Mouse (Mus musculus) CD4-positive helper T cell, adult 2 months (primary cell): ENCODE results near the gene Dnmt3a.
A peak's percentile ranks its signal among the peaks of the same experiment; 100 is the strongest.

Source experiments
- DNase-seq: peaks from one replicate; pipeline ENCODE4 v3.0.0-alpha.2; 2012; ENCODE audit warnings: low read depth, missing footprints, low spot score

The Dnmt3a gene

GRCm38 (mm10) chr12:3877376-3877775 lies 71.6 kb downstream of the Dnmt3a start:
- DNase-seq, result no peak

DNA sequence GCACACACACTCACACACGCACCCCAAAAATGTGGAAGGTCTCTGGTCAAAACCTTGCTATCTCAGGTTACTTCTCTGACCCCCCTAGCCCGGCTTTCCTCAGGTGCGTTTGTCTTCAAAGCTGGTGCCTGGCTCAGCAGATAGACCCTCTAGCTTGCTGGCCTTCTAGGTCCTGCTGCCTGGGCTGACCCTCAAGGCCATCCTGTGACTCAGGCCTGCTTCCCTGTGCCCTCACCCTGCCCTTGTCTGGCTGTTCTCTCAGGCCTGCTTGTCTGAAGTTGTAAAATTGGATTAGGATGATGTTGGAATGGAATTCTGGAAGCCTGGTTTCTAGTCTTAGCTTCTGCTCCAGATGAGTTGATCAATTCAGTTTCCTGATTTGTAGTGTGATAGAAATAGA lies 75.7 kb downstream of the Dnmt3a start:
- DNase-seq, result no peak

GRCm38 (mm10) chr12:3884892-3885493 lies 79.2 kb downstream of the Dnmt3a start:
- no peak for DNase-seq

DNA sequence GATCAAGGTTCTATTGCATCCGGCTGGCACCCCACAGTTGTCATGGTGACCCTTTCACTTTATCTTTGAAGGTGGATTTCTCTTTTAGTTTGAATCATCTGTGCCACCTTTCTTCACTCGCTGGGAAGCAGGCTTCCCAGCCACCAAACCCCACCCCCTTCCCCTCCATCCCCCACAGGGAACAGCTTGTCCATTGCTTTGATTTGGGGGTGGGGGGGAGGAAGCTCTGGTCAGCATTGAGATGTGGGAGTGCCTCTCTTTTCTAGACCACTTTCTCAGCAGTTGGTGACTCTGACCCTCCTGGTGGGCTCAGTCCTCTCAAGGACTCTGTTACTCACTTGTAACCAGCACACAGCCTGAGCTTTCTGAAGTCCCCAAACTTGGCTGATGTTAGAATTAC lies 80.8 kb downstream of the Dnmt3a start:
- no peak for DNase-seq

- DNase-seq, result no peak
Measured at GRCm38 (mm10) chr12:3887515-3888325, 81.9 kb downstream of the Dnmt3a start.

DNA sequence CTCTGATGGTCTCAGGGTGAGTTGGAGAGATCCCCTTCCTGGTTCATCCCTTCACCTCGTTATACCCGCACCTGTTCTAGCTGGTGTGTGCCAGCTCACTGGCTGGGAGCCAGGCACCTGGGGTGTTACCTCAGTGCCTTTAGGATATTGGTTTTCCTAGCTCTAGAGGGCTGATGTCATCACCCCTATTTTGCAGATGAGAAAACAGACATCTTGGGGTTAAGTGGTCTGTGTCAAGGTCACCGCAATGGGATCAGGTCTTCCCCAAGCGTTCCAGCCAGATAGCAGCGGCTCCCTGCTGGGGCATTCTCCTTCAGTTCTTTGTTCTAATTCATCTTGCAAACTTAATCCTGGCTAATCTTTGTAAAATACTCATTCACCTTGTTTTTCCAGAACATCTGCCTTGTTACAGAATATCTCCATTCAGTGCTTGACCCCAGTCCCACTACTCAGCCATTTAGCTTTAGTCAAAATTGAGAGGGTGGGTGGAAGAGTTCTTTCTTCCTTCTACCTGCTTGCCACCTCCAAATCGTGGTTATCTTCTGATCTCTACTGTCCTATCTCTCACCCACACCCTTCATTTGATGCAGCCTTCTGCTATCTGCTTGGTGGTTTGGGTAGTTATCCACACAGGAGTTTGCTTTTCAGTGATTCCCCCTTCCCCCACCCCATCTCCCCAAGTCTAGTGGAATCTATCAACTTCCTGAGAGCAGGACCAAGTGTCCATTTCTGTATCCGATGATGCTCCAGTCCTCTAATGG lies 84.2 kb downstream of the Dnmt3a start:
- peak; percentile 33 for DNase-seq

GRCm38 (mm10) chr12:3890753-3891751 lies 85.2 kb downstream of the Dnmt3a start:
- DNase-seq, result peak; percentile 80

DNA sequence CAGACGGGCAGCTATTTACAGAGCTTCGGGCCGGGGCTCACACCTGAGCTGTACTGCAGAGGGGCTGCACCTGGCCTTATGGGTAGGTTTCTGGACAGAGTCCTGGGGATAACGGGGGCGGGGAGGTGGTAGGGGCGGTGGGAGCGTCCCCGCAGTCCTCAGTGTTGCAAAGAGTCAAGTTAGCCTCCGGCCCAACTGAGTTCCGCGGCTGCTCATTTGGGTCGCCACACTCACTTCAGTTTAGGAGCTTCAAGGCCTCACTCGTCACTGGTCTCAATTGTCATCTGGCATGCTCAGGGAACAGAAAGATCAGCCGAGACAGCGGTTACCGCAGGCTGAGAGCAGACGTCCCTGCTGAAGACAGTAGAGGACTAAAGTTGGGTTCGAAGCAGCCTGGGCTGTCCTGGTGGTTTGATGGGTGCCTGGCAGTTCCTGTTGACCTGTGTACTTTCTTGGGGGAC lies 86.0 kb downstream of the Dnmt3a start:
- DNase-seq, result peak; percentile 58

DNA sequence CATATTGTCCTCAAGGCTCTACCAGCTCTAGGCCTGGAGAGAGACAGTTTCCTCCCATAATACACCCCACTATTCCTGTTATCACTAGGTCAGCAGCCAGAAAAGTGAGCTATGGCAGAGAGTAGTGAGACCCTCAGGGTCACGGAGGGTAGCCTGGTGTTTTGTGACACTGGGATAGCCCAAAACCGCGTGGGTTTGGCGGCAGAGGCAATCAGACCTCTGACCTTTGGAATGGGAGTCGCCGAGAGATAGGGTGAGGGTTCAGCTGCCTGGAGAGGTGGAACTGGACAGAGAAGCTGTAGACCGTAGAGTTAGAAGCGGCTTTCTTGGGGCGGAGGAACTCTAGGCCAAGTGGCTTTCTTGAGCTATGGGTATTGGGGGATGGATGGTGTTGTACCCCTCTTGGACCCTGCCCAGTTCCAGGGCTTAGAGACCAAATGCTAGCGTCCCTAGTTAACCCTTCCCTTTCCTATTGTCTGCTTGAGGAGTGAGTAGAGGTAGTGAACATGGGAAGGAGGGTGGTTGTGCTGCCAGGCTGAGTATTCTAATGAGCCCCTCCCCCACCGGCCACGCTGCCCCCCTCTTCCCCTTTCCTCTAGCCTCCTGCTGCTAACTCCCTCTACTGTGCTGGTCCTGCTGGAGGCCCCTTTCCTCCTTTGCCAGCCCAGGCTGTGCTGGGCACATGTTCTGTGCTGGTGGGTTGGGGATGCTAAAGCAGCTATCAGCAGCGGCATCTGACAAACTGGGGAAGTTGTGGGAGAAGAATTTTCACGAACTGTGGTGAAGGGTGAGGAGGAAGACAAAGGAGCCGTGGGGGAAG lies 86.6 kb downstream of the Dnmt3a start:
- DNase-seq, result no peak

GRCm38 (mm10) chr12:3893335-3893734 lies 87.5 kb downstream of the Dnmt3a start:
- no peak for DNase-seq

- no peak for DNase-seq
Measured at GRCm38 (mm10) chr12:3894525-3894924, 88.7 kb downstream of the Dnmt3a start.

- peak; percentile 32 for DNase-seq
Measured at GRCm38 (mm10) chr12:3897057-3897545, 91.3 kb downstream of the Dnmt3a start.

DNA sequence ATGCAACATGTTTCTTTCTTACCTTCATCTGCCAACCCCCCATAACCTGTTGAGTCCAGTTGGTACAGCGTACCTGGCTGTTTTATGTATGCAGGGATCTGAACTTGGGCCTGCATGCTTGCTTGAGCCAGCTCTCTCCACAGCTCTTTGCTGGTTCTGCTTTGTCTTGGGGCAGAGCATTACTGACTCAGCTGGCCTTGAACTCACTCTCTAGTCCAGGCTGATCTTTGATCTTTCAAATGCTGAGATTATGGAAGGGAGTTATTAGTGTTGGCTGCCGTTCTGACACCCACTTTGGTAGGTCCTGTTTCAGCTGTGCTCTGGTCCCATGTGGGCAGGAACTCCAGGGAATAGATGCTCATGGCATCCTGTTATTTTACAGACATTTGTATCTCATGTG lies 93.0 kb downstream of the Dnmt3a start:
- no peak for DNase-seq

DNA sequence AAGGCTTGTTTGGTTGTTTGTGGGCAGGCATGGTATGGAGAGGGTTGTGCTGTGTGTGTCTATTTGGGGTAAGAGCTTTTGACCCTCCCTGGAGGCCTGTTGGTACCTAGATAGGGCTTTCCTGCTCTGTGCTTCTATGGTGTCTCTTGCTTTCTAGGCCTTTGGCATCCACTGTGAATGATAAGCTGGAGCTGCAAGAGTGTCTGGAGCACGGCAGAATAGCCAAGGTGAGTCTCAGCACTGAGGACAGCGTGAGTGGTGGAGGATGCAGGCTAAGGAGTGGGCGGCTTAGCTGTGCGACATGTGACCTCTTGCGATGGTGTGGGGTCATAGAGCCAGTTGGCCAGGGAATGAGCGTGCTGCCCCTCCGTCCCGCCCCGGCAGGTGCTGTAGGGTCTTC lies 99.6 kb downstream of the Dnmt3a start:
- DNase-seq, result no peak

GRCm38 (mm10) chr12:3906308-3906707 lies 100.5 kb downstream of the Dnmt3a start:
- DNase-seq, result no peak

DNA sequence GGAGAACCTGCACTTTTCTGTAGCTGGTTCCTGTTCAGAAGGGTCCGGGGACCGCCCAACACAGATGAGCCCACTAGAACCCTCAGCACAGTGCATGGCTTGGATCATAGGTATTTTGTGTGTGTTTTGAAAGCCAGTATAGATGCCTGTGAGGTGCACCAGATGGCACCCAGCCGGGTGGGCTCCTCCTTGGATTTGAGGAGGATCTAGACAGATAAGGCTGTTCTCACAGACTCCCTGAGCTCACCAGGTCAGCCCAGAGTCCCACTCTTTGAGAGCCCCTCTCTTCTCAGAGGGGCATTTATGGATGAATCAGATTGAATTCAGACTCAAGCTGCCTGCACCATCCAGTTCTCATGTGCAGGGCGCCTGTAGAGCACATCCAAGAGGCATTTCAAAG lies 101.2 kb downstream of the Dnmt3a start:
- no peak for DNase-seq

- no peak for DNase-seq
Measured at GRCm38 (mm10) chr12:3907418-3907817, 101.6 kb downstream of the Dnmt3a start.

DNA sequence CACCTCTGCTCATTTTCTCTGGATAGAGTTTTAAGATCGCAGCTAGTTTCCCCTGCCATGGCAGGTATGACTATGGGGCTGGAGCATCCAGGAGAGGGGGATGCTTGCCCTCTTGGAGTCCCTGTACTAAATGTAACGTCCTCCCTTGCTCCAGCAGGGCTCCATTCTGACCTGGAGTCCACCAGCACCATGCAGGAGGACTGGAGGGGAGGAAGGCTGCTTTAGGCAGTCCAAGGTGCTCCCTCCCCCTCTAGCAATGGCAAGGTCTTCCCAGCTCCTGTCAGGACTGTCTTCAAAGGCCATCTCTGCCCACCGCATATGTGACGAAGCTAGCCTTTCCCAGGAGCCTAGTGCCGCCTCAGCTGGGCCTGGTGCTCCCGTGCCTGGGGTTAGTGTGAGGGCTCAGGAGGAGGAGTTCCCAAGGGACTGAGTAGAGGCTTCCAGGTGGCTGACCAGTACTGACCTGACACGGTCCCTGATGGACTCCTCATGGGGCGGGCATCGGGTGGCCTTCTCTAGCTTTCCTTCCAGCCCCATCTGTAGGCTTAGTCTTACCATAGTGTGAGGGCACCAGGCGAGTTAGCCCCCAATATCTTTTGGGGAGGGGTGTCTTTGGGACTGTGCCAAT lies 104.8 kb downstream of the Dnmt3a start:
- no peak for DNase-seq

DNA sequence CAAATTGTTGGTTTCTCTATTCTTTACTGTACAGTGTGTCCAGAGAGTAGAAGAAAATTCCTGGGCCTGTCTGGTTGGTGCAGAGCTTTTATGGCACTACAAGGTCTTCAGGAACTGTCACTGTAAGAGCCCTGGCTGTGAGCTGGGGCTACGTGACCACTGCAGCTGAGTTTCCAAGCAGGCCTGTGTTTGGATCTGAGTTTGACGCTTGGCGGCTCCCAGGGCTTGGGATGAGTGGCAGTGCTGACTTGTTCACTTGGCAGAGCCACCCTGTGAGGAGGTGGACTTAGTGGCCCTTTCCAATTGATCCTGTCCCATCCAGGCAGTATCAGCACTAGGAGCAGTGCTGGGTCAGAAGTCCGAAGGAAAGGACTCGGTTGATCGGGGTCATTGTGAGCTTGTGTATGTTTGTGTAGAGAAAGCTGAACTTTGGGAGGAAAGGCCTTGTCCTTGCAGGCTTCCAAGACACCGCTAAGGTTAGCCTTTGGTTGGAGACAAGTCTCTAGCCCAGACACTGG lies 106.1 kb downstream of the Dnmt3a start:
- DNase-seq, result no peak
